Mouse (Mus musculus): ENCODE results near the gene Gm20388.

The Gm20388 gene

GRCm38 (mm10) chr8:122814608-122815007, 2904.0 kb downstream of the Gm20388 start:
- no peak for DNase-seq (ENCODE audit: extremely low spot score)

- no peak for DNase-seq (ENCODE audit: extremely low spot score)
Measured at GRCm38 (mm10) chr8:122816965-122817364, 2906.3 kb downstream of the Gm20388 start.

- no peak for DNase-seq (ENCODE audit: extremely low spot score)
Measured at GRCm38 (mm10) chr8:122817724-122818496, 2907.3 kb downstream of the Gm20388 start.

- DNase-seq (ENCODE audit: extremely low spot score): no peak
Measured at GRCm38 (mm10) chr8:122819776-122820175, 2909.1 kb downstream of the Gm20388 start.

GRCm38 (mm10) chr8:122824571-122824970, 2913.9 kb downstream of the Gm20388 start:
- no peak for DNase-seq (ENCODE audit: extremely low spot score)

- no peak for DNase-seq (ENCODE audit: extremely low spot score)
Measured at GRCm38 (mm10) chr8:122824986-122825385, 2914.3 kb downstream of the Gm20388 start.

GRCm38 (mm10) chr8:122825408-122825807, 2914.8 kb downstream of the Gm20388 start:
- no peak for DNase-seq (ENCODE audit: extremely low spot score)

- DNase-seq (ENCODE audit: extremely low spot score): no peak
Measured at GRCm38 (mm10) chr8:122829396-122829795, 2918.8 kb downstream of the Gm20388 start.

GRCm38 (mm10) chr8:122830349-122831061, 2919.9 kb downstream of the Gm20388 start:
- peak; percentile 91 for DNase-seq (ENCODE audit: extremely low spot score)

GRCm38 (mm10) chr8:122834416-122834815, 2923.8 kb downstream of the Gm20388 start:
- no peak for DNase-seq (ENCODE audit: extremely low spot score)

GRCm38 (mm10) chr8:122834971-122835370, 2924.3 kb downstream of the Gm20388 start:
- DNase-seq (ENCODE audit: extremely low spot score): peak; percentile 74

- DNase-seq (ENCODE audit: extremely low spot score): no peak
Measured at GRCm38 (mm10) chr8:122836199-122836598, 2925.6 kb downstream of the Gm20388 start.

- no peak for DNase-seq (ENCODE audit: extremely low spot score)
Measured at GRCm38 (mm10) chr8:122836696-122837095, 2926.1 kb downstream of the Gm20388 start.

GRCm38 (mm10) chr8:122844161-122844560, 2933.5 kb downstream of the Gm20388 start:
- DNase-seq (ENCODE audit: extremely low spot score): no peak

- DNase-seq (ENCODE audit: extremely low spot score): no peak
Measured at GRCm38 (mm10) chr8:122845662-122846061, 2935.0 kb downstream of the Gm20388 start.

GRCm38 (mm10) chr8:122847829-122848561, 2937.4 kb downstream of the Gm20388 start, which contains the start of gene Cdh15:
Gene Cdh15, plus strand, starts transcription at chr8:122847966.
- peak; percentile 79 for DNase-seq (ENCODE audit: extremely low spot score)

- DNase-seq (ENCODE audit: extremely low spot score): no peak
Measured at GRCm38 (mm10) chr8:122849152-122849910, 2938.7 kb downstream of the Gm20388 start.

- DNase-seq (ENCODE audit: extremely low spot score): no peak
Measured at GRCm38 (mm10) chr8:122850641-122851240, 2940.1 kb downstream of the Gm20388 start.

- DNase-seq (ENCODE audit: extremely low spot score): no peak
Measured at GRCm38 (mm10) chr8:122851692-122852545, 2941.3 kb downstream of the Gm20388 start.

- DNase-seq (ENCODE audit: extremely low spot score): no peak
Measured at GRCm38 (mm10) chr8:122852546-122852905, 2941.9 kb downstream of the Gm20388 start.

All from embryo, embryonic 9.5 days (tissue).